Mouse (Mus musculus): ENCODE results near the gene Ndufa9. TPM values are rescaled to one million over a fixed set of nuclear protein-coding genes. Genes with fewer than 3 reads are reported as not detected.

Ndufa9 gene
- total and polyA plus RNA-seq, 3 experiments, result 156 to 176 TPM; not detected in 1

DNA sequence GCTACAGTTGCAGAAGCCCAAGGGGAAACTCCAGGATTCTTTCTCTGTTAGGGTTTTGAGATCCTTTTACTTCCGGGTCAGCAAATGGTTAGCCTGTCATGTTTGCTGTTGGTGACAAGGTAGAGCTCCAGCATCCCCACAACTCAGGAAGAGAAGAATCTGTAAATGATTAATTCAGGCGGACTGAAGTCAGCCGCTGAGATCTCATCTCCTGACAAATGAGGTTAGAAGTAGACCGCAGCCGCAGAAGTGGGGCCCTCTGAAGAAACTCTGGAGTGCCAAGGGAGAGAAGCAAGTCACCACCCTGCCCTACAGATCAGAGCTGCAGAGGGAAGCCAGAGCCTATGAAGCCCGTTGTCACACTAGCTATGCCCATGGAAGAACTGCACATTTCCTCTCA, 71.0 kb downstream of the Ndufa9 start:
- DNase-seq (ENCODE audit: low read depth, low spot score), result no peak
- no peak overlapping the region for H3K9ac ChIP-seq (ENCODE audit: control insufficient read depth, low read depth, low read length, poor library complexity, severe bottlenecking)
- no peaks in the 10 kb centered on the region for H3K9me3 ChIP-seq (replicated peaks; ENCODE audit: insufficient read depth, low read length)
- H3K27ac ChIP-seq (ENCODE audit: control insufficient read depth, low read depth, low read length), result no peak overlapping the region
- no peaks in the 10 kb centered on the region for H3K4me1 ChIP-seq (ENCODE audit: control insufficient read depth in 1 of 2, insufficient read depth in 2 of 2, low read length in 2 of 2)
- H3K4me3 ChIP-seq (ENCODE audit: control insufficient read depth in 1 of 2, insufficient read depth in 1 of 2, low read depth in 2 of 2, low read length in 2 of 2), result no peak overlapping the region
- H3K27me3 ChIP-seq (ENCODE audit: control insufficient read depth in 1 of 2, insufficient read depth in 2 of 2, low read length in 2 of 2), result no peaks in the 10 kb centered on the region
- H3K79me2 ChIP-seq (ENCODE audit: control insufficient read depth, insufficient read depth, low read length, poor library complexity), result no peaks in the 10 kb centered on the region
- H3K36me3 ChIP-seq (ENCODE audit: control insufficient read depth in 1 of 2, insufficient read depth in 2 of 2, low read length in 2 of 2), result no peaks in the 10 kb centered on the region
- TF ChIP-seq POLR2AphosphoS5 (IDR thresholded peaks at IDR 0.05; ENCODE audit: borderline replicate concordance, low read depth, low read length), result no peak
- TF ChIP-seq CTCF (IDR thresholded peaks at IDR 0.05 in 2 of 3, conservative IDR thresholded peaks at IDR 0.05 in 1 of 3; ENCODE audit: control insufficient read depth in 1 of 3, insufficient read depth in 1 of 3, low read depth in 2 of 3, low read length in 3 of 3, poor library complexity in 1 of 3, severe bottlenecking in 1 of 3), result no peak
- TF ChIP-seq USF2 (IDR thresholded peaks at IDR 0.05; ENCODE audit: borderline replicate concordance in 1 of 2, insufficient read depth in 1 of 2, low read depth in 1 of 2, low read length in 2 of 2), result no peak
- no peak for TF ChIP-seq MYC (IDR thresholded peaks at IDR 0.05; ENCODE audit: low read depth, low read length)
- TF ChIP-seq GATA1 (IDR thresholded peaks at IDR 0.05; ENCODE audit: low read depth, low read length), result no peak
- no peak for TF ChIP-seq MAZ (IDR thresholded peaks at IDR 0.05; ENCODE audit: low read depth, low read length)
- no peak for TF ChIP-seq MEF2A (IDR thresholded peaks at IDR 0.05; ENCODE audit: extremely low read depth, insufficient replicate concordance, low read depth, low read length, poor library complexity, severe bottlenecking)
- TF ChIP-seq TCF12 (IDR thresholded peaks at IDR 0.05; ENCODE audit: low read depth, low read length), result no peak
- TF ChIP-seq BHLHE40 (IDR thresholded peaks at IDR 0.05; ENCODE audit: borderline replicate concordance, low read depth, low read length), result no peak
- no peak for TF ChIP-seq KAT2A (conservative IDR thresholded peaks at IDR 0.05; ENCODE audit: low read depth, low read length)
- no peak for TF ChIP-seq ZKSCAN1 (IDR thresholded peaks at IDR 0.05; ENCODE audit: low read depth, low read length)
- TF ChIP-seq ETS1 (IDR thresholded peaks at IDR 0.05; ENCODE audit: low read depth, low read length), result no peak
- TF ChIP-seq ZMIZ1 (IDR thresholded peaks at IDR 0.05; ENCODE audit: low read depth, low read length), result no peak
- no peak for TF ChIP-seq TAL1 (IDR thresholded peaks at IDR 0.05; ENCODE audit: low read length)

DNA sequence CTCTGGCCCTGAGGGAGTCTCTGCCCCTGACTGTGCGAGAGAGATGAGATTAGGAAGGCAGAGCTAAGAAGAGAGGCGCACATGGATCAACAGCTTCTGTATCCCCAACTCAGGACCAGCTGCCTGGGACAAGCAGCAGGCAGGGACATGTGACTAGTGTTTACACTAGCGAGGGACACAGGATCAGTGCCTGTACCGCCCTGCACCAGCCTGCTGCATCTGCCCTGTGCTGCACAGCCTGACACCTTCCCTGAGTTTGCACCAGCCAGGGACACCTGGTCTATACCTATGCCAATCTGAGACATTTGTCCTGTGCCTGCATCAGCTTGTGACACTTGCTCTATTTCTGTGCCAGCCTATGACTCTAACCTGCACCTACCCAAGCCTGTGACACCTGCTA, 75.1 kb downstream of the Ndufa9 start:
- H3K79me2 ChIP-seq (ENCODE audit: control insufficient read depth, insufficient read depth, low read length, poor library complexity), result no peaks in the 10 kb centered on the region
- TF ChIP-seq POLR2AphosphoS5 (IDR thresholded peaks at IDR 0.05; ENCODE audit: borderline replicate concordance, low read depth, low read length) (no peak), ZNF384 (IDR thresholded peaks at IDR 0.05; ENCODE audit: low read depth, low read length) (no peak), RCOR1 (IDR thresholded peaks at IDR 0.05; ENCODE audit: low read depth, low read length) (no peak), MXI1 (IDR thresholded peaks at IDR 0.05; ENCODE audit: low read depth, low read length) (no peak), CHD2 (IDR thresholded peaks at IDR 0.05; ENCODE audit: low read length) (no peak), BHLHE40 (IDR thresholded peaks at IDR 0.05; ENCODE audit: borderline replicate concordance, low read depth, low read length) (no peak), TAL1 (IDR thresholded peaks at IDR 0.05; ENCODE audit: low read length) (no peak), USF1 (IDR thresholded peaks at IDR 0.05; ENCODE audit: low read depth, low read length) (no peak), EP300 (IDR thresholded peaks at IDR 0.05; ENCODE audit: low read depth in 1 of 2, low read length in 2 of 2) (no peak), TBP (IDR thresholded peaks at IDR 0.05; ENCODE audit: low read depth, low read length) (no peak), E2F4 (IDR thresholded peaks at IDR 0.05; ENCODE audit: borderline replicate concordance, low read depth, low read length) (no peak), GATA1 (IDR thresholded peaks at IDR 0.05; ENCODE audit: low read depth, low read length) (no peak)
- no peaks in the 10 kb centered on the region for H3K4me1 ChIP-seq (ENCODE audit: control insufficient read depth in 1 of 2, insufficient read depth in 2 of 2, low read length in 2 of 2)
- no peak for DNase-seq (ENCODE audit: low read depth, low spot score)
- H3K9ac ChIP-seq (ENCODE audit: control insufficient read depth, low read depth, low read length, poor library complexity, severe bottlenecking), result no peak overlapping the region
- H3K36me3 ChIP-seq (ENCODE audit: control insufficient read depth in 1 of 2, insufficient read depth in 2 of 2, low read length in 2 of 2), result no peaks in the 10 kb centered on the region
- H3K4me3 ChIP-seq (ENCODE audit: control insufficient read depth in 1 of 2, insufficient read depth in 1 of 2, low read depth in 2 of 2, low read length in 2 of 2), result no peak overlapping the region
- H3K27ac ChIP-seq (ENCODE audit: control insufficient read depth, low read depth, low read length), result no peak overlapping the region
- no peaks in the 10 kb centered on the region for H3K27me3 ChIP-seq (ENCODE audit: control insufficient read depth in 1 of 2, insufficient read depth in 2 of 2, low read length in 2 of 2)
- H3K9me3 ChIP-seq (replicated peaks; ENCODE audit: insufficient read depth, low read length), result no peaks in the 10 kb centered on the region

Measured in MEL (cell line).